Mouse (Mus musculus) testis, adult 2 months (tissue): ENCODE data around the gene Zfhx3.

Experiments used
- CTCF ChIP-seq: fragments of 200-500 bp; IDR thresholded peaks from 2 replicates; pipeline ENCODE4 v1.5.1; 2012; ENCODE audit warnings: low read depth, mild to moderate bottlenecking, inconsistent platforms, low read length, moderate library complexity; ENCODE audit not compliant: control insufficient read depth, insufficient read depth, insufficient replicate concordance
- POLR2A ChIP-seq: fragments of 200-500 bp; IDR thresholded peaks from 2 replicates; pipeline ENCODE4 v1.6.1; 2012; ENCODE audit warnings: low read depth, mild to moderate bottlenecking, inconsistent platforms, low read length, moderate library complexity; ENCODE audit not compliant: control insufficient read depth

GRCm38 (mm10) chr8:108695242-108695880 lies 752.9 kb downstream of the Zfhx3 start:
- TF ChIP-seq POLR2A (no peak), CTCF (no peak)
